Mouse (Mus musculus): ENCODE measurements around the gene Gfod1. TPM values are rescaled to one million over a fixed set of nuclear protein-coding genes. Genes with fewer than 3 reads are reported as not detected.

Gene Gfod1
- total RNA-seq (2021): 10 to 100 TPM; 10.1 to 11.7 TPM
- long read RNA-seq, experiment 1, partial matches to known transcripts: 0 of 6 reads
- long read RNA-seq, experiment 1, other reads (novel, unspliced or antisense): 5 of 6 reads
- long read RNA-seq, experiment 2, partial matches to known transcripts: 0 of 1 reads
- long read RNA-seq, experiment 2, other reads (novel, unspliced or antisense): 1 of 1 reads

- DNase-seq: peak; percentile 99
These were observed at the start of gene Gfod1 for GRCm38 (mm10) chr13:43304018-43304431. Gfod1 (minus strand) TSS chr13:43304172.

GRCm38 (mm10) chr13:43353356-43353755 lies 49.4 kb upstream of the Gfod1 start:
- DNase-seq: no peak

GRCm38 (mm10) chr13:43350489-43351169 lies 46.7 kb upstream of the Gfod1 start:
- DNase-seq: no peak

- no peak for DNase-seq
These were observed 45.4 kb upstream of the Gfod1 start for GRCm38 (mm10) chr13:43349376-43349775.

- DNase-seq: no peak
These were observed 42.9 kb upstream of the Gfod1 start for GRCm38 (mm10) chr13:43346825-43347224.

GRCm38 (mm10) chr13:43338632-43339031 lies 34.7 kb upstream of the Gfod1 start:
- no peak for DNase-seq

GRCm38 (mm10) chr13:43338001-43338400 lies 34.0 kb upstream of the Gfod1 start:
- no peak for DNase-seq

GRCm38 (mm10) chr13:43336425-43337221 lies 32.7 kb upstream of the Gfod1 start:
- no peak for DNase-seq

- DNase-seq: peak; percentile 38
These were observed 28.6 kb upstream of the Gfod1 start for GRCm38 (mm10) chr13:43332591-43332990.

GRCm38 (mm10) chr13:43331721-43332444 lies 27.9 kb upstream of the Gfod1 start:
- no peak for DNase-seq

- DNase-seq: no peak
These were observed 21.5 kb upstream of the Gfod1 start for GRCm38 (mm10) chr13:43325427-43325826.

GRCm38 (mm10) chr13:43321492-43321891 lies 17.5 kb upstream of the Gfod1 start:
- DNase-seq: no peak

- no peak for DNase-seq
These were observed 15.4 kb upstream of the Gfod1 start for GRCm38 (mm10) chr13:43319396-43319795.

- no peak for DNase-seq
These were observed 13.4 kb upstream of the Gfod1 start for GRCm38 (mm10) chr13:43317411-43317810.

GRCm38 (mm10) chr13:43305181-43305924 lies 1.4 kb upstream of the Gfod1 start:
- no peak for DNase-seq

- DNase-seq: peak; percentile 40
These were observed 728 bp upstream of the Gfod1 start for GRCm38 (mm10) chr13:43304700-43305099.

- DNase-seq: peak; percentile 58
These were observed 609 bp downstream of the Gfod1 start for GRCm38 (mm10) chr13:43303161-43303965.

- DNase-seq: peak; percentile 26
These were observed 1.3 kb downstream of the Gfod1 start for GRCm38 (mm10) chr13:43302651-43303160.

- no peak for DNase-seq
These were observed 1.7 kb downstream of the Gfod1 start for GRCm38 (mm10) chr13:43302239-43302638.

GRCm38 (mm10) chr13:43300906-43301305 lies 3.1 kb downstream of the Gfod1 start:
- DNase-seq: no peak

- DNase-seq: no peak
These were observed 3.6 kb downstream of the Gfod1 start for GRCm38 (mm10) chr13:43300366-43300765.

Measured in adrenal gland, postnatal 10 days (tissue).